Mouse (Mus musculus) embryo, embryonic 11.5 days (tissue): ENCODE data around the gene Cpsf6.

Experiments used
- DNase-seq: peaks from one replicate; pipeline ENCODE4 v3.0.0-alpha.2; 2012; ENCODE audit warnings: low read depth, low spot score

Cpsf6 gene

GRCm38 (mm10) chr10:117379908-117380307 is at the start of gene Cpsf6:
TSS of gene Cpsf6 (minus strand) at chr10:117380015.
- no peak for DNase-seq

DNA sequence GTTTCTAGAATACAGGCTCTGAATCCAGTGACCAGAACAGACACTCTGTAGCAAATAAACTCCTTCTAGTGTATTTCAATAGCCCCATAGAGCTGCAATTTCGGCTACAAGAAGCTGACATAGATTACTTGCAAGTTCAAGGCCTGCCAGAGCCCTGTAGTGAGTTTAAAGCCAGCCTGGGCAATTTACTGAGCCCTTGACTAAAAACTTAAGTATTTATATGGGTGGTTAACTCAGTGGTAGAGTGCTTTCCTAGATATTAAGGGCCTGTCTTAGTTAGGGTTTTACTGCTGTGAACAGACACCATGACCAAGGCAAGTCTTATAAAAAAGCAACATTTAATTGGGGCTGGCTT is 46.8 kb upstream of the Cpsf6 start:
- DNase-seq = no peak

DNA sequence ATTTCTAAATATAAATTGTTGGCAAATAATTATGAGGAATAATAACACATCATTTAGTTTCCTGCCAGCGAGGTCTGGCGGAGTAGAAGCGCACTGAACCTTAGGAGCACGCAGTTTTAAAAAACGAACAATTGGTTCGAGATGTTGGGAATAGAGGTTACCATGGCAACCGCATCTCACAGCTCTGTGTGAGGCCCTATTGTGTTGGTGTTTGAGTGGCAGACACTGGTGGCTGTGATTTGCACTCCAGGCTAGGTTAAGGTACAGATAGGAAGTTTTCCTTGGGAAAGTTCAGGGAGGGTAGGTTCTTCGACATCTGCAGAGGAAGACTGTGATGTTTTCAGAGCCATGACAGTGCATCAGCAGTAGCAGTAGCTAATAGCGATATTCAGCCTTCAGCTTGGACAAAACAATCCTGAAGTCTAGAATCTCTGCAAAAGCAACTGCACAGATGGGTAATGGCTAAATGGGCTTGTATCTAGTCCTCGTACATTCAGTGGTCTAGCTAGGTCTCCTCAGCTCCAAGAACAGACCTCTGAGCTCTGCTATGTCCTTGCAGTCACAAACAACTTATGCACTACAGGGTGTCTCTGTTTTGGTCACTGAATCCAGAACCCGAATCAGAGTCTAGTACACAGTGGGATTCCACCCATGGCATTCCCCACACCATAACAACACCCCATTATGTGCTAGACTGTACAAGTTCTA is 46.2 kb upstream of the Cpsf6 start:
- DNase-seq = no peak

- no peak for DNase-seq
These were observed 45.2 kb upstream of the Cpsf6 start for GRCm38 (mm10) chr10:117425013-117425412.

DNA sequence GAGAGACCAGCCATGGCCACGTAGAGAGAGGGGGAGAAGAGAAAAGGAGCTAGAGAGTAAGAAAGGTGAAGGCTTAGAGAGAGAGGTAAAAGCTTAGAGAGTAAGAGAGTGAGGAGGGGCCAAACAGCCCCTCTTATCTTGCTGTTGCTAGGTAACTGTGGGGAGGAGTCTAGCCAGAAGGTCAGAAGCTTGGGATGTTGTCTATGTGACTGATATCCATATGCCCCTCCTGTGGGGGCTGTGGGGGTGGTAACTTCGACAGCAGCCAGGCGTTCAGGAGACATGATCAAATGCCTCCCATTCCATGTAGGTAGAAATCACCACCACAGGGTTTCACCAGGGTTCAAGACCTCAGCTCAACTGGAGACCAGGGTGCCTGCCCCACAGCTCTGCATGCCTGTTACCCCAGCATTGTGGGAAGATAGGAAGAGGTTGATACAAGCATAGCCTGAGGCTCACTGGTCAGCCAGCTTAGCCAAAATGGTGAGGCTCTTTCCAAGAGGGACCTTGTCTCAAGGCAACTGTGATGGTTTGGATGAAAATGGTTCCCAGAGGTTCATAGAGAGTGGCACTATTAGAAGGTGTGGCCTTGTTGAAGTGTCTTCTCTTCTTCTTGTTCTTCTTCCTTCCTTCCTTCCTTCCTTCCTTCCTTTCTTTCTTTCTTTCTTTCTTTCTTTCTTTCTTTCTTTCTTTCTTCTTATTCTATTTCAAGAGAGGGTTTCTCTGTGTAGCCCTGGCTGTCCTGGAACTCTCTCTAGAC is 44.5 kb upstream of the Cpsf6 start:
- DNase-seq = no peak

DNA sequence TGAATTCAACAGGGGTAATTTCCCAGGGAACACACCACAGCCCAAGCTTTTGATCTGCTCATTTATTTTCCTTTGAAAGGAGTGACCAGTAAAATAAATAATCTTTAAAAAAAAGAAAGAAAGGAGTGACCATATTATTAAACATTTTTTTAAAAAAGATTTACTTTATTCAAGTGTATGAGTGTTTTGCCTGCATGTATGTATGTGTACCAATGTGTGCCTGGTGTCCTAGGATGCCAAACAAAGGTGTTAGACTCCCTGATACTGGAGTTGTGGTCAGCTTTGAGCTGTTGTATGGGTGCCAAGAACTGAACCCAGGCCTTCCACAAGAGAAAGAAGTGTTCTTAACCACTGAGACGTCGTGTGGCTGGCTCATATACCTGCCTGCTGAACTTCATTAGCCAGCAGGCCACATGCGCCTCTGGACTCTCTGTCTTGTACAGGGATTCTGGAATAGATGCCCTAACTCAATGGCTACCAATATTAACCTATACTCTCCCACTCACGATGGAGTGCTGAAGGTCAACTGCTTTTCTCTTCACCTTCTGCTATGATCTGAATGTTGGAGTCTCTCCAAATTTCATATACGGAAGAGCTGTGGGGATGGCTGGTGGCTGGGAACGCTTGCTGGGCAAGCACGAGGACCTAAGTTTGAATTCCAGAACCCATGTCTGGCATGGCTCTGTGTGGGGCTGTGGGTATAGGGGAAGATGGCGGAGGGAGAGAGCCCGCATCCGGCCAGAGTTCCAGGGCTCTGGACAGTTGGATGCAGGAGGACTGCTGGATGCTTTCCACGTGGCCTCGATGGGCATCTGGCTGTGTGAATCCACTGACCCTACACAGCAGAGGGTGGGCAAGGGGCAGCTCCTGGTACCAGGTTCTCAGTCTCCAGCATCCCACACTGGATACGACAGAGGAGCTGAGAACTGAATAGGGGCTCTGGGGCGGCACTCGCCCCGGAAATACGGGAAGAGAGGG is 43.5 kb upstream of the Cpsf6 start:
- DNase-seq = no peak

GRCm38 (mm10) chr10:117422174-117422808 is 42.5 kb upstream of the Cpsf6 start:
- no peak for DNase-seq

- DNase-seq = no peak
These were observed 41.7 kb upstream of the Cpsf6 start for GRCm38 (mm10) chr10:117421283-117422107.

- DNase-seq = no peak
These were observed 40.9 kb upstream of the Cpsf6 start for GRCm38 (mm10) chr10:117420502-117421282.

DNA sequence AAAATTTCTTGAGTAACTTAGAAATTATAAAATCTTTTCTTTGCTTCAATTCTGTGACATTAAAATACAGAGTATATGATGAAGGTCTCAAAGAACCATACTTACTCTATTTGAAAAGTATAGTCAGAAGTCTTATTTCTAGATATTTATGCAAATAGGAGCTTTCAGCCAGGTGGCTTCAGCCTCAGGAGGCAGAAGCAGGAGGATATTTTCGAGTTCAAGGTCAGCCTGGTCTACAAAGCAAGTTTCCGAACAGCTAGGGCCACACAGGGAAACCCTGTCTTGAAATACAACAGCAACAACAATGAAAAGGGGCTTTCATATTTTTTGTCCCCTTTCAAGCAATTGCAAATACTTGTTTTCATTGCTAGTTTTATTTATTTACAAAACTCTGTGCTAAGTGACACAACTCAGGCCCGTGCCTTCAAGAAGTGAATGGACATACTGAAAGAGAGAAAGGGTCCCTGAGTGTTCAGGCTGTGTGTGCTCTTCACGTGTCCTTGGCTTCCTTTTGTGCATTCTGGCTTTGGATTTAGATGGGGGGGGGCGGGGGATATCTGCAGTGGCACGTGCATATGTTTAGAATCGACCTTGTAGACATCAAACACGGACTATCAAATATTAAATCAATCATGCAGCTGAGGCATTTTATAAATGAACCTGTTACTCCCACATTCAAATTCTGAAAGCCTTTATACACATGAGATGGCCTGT is 39.9 kb upstream of the Cpsf6 start:
- no peak for DNase-seq

GRCm38 (mm10) chr10:117418668-117419237 is 38.9 kb upstream of the Cpsf6 start:
- DNase-seq = no peak

GRCm38 (mm10) chr10:117417772-117418667 is 38.2 kb upstream of the Cpsf6 start:
- DNase-seq = no peak

GRCm38 (mm10) chr10:117417470-117417767 is 37.6 kb upstream of the Cpsf6 start:
- no peak for DNase-seq

DNA sequence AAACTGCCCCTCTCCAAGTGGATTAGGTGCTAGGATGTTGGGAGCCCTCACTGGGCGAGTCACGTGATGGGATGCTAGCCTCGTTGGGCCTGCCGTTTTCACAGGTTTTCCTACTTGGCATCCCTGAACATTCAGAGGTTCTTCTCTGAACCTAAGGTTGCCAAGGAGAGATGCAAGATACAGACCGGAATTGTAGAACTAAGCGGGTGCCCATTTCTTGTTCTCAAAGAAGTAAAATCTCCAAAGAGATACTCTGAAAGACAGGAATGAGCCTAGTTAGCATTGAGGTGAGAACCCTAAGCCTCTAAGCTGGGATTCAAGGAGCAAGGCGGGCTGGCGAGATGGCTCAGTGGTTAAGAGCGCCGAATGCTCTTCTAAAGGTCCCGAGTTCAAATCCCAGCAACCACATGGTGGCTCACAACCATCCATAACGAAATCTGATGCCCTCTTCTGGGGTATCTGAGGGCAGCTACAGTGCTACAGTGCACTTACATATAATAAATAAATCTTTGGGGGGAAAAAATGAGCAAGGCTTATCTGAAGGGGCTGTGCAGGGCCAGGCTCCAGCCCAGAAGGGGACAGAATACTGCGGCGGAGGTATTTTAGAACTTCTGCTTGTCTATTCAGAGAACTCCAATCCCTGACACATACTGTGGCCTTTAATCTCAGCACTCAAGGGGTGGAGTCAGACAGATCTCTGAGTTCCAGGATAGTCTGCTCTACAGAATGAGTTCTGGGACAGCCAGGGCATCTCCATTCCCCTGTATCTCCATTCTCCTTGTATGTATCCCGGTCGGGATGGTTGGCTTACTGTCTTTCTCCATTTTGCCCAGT is 37.0 kb upstream of the Cpsf6 start:
- no peak for DNase-seq

DNA sequence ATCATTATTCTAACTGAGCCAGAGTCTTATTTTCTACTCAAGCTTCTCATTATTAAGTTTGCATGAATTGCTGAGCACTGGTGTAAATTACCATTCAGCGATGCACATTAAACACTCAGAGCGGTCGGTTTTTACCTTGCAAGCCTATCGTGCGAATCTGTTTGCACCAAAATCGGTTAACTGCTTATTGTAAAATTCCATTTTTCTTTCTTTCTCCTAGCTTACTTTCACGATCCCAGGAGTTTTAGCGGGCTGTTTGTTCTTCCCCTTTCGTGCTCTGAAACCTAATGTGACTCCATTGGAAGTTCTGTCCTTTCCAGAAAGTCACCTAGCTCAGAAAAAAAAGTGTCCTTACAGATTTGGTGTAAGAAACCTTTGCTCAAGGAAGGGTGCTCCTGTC is 36.3 kb upstream of the Cpsf6 start:
- DNase-seq = no peak

DNA sequence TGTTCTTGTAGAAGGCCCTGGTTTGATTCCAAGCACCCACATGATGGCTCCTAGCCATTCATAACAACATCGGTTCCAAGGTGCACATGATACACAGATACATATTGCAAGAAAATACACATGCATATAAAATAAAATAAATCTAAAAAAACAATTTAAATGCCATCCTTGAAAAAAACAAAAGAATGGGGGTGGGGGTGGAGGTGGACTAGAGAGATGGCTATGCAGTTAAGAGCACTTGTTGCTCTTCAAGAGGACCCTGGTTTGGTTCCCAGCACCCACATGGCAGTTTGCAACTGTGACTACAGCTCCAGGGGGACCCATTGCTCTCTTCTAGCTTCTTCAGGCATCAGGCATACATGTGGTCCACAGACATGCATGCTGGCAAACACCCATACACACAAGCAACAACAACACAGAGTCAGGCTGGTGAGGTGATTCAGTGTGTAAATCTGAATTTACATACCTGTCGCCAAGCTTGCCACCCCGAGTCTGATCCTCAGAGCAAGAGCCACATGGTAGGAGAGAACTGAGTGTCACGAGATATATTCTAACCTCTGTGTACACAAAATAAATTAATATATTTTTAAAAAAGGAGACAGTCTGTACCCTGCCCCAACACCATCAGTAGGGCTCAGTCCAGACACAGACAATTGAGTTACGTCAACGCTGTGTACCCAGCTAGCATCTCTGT is 35.7 kb upstream of the Cpsf6 start:
- DNase-seq = no peak

GRCm38 (mm10) chr10:117414726-117415125 is 34.9 kb upstream of the Cpsf6 start:
- DNase-seq = no peak
